Mouse (Mus musculus) layer of hippocampus, postnatal 14 days (tissue): Measurements from ENCODE around the gene Gm49661. TPM values are rescaled to one million over a fixed set of nuclear protein-coding genes. Genes with fewer than 3 reads are reported as not detected.

Source experiments
- DNase-seq, 2 experiments: peaks; one replicate each; pipeline ENCODE4 v3.0.0; 2021 to 2022; ENCODE audit warnings: low spot score in 2 of 2, mixed read lengths in 1 of 2
- total RNA-seq, 2 experiments: library from RNA; stranded (reverse); gene quantifications; 2 replicates each; pipeline ENCODE4 v1.2.3; 2021

The Gm49661 gene
- total RNA-seq, 2 experiments from 2014 or later: not detected

- DNase-seq: no peak
Measured at GRCm38 (mm10) chr8:84967532-84968304, 1.5 kb downstream of the Gm49661 start.

- no peak for DNase-seq
Measured at GRCm38 (mm10) chr8:84966603-84967002, 2.6 kb downstream of the Gm49661 start.

- peak; percentile 84 to 95 for DNase-seq
Measured at GRCm38 (mm10) chr8:84965731-84966291, 3.4 kb downstream of the Gm49661 start.

- DNase-seq: no peak
Measured at GRCm38 (mm10) chr8:84963952-84964351, 5.3 kb downstream of the Gm49661 start.

- no peak for DNase-seq
Measured at GRCm38 (mm10) chr8:84959811-84960210, 9.4 kb downstream of the Gm49661 start.

- DNase-seq: peak; percentile 49 to 76
Measured at GRCm38 (mm10) chr8:84956768-84957167, 12.5 kb downstream of the Gm49661 start.

- no peak for DNase-seq
Measured at GRCm38 (mm10) chr8:84952612-84953255, 16.5 kb downstream of the Gm49661 start.

- no peak for DNase-seq
Measured at GRCm38 (mm10) chr8:84949753-84950152, 19.5 kb downstream of the Gm49661 start.

- no peak for DNase-seq
Measured at GRCm38 (mm10) chr8:84947241-84947545, 22.0 kb downstream of the Gm49661 start.

- no peak for DNase-seq
Measured at GRCm38 (mm10) chr8:84946528-84947240, 22.5 kb downstream of the Gm49661 start, which contains the start of gene Rtbdn. Gene Rtbdn (plus strand): TSS chr8:84946991.

- peak in 1 of 2 experiments; percentile 47 for DNase-seq
Measured at GRCm38 (mm10) chr8:84945633-84946527, 23.4 kb downstream of the Gm49661 start.

- DNase-seq: peak in 1 of 2 experiments; percentile 45
Measured at GRCm38 (mm10) chr8:84945235-84945632, 24.0 kb downstream of the Gm49661 start.

- peak in 1 of 2 experiments; percentile 51 for DNase-seq
Measured at GRCm38 (mm10) chr8:84944478-84945160, 24.6 kb downstream of the Gm49661 start.

- DNase-seq: no peak
Measured at GRCm38 (mm10) chr8:84943699-84944098, 25.5 kb downstream of the Gm49661 start.

- no peak for DNase-seq
Measured at GRCm38 (mm10) chr8:84937620-84938485, 31.4 kb downstream of the Gm49661 start.

GRCm38 (mm10) chr8:84936962-84937546, 32.2 kb downstream of the Gm49661 start, which contains the start of gene Mast1:
Gene Mast1 (minus strand): TSS chr8:84937359.
- peak; percentile 63 to 68 for DNase-seq

GRCm38 (mm10) chr8:84936041-84936961, 32.9 kb downstream of the Gm49661 start:
- DNase-seq: peak in 1 of 2 experiments; percentile 24
